Mouse (Mus musculus): ENCODE measurements at regions not wholly inside any gene's neighbourhood (a gene's known extent, or its start where the extent isn't known, plus 50 kb on each side); places are given as distances from the start of the nearest gene placed in this dataset.

GRCm38 (mm10) chr8:126849411-126850188 is 96.0 kb downstream of the Tomm20 start:
- H3K4me1 ChIP-seq (ENCODE audit: insufficient read depth, low read depth, low read length) = peaks cover 37% of the 10 kb centered on the region; the same call in 1 of the 2 replicates
- DNase-seq (ENCODE audit: low spot score) = peak; percentile 87

GRCm38 (mm10) chr8:126848369-126849105 is 97.1 kb downstream of the Tomm20 start:
- no peak for DNase-seq (ENCODE audit: low spot score)
- Histone ChIP-seq H3K27ac (ENCODE audit: low read length) (peak overlapping the region; percentile 75; the same call in 1 of the 2 replicates), H3K4me1 (ENCODE audit: insufficient read depth, low read depth, low read length) (peaks cover 40% of the 10 kb centered on the region; the same call in 1 of the 2 replicates), H3K27me3 (replicated peaks; ENCODE audit: insufficient read depth, low read length) (no peaks in the 10 kb centered on the region), H3K36me3 (ENCODE audit: insufficient read depth, low read length) (no peaks in the 10 kb centered on the region), H3K9ac (replicated peaks; ENCODE audit: low read depth) (no peak overlapping the region), H3K9me3 (ENCODE audit: low read length) (no peaks in the 10 kb centered on the region), H3K4me3 (ENCODE audit: low read depth, low read length) (no peak overlapping the region), H3K4me2 (replicated peaks; ENCODE audit: low read depth, low read length) (no peak overlapping the region)
- WGBS = 83% methylated on average over 13 of the region's 13 CpGs
- TF ChIP-seq CTCF (IDR thresholded peaks at IDR 0.05) (no peak), EP300 (IDR thresholded peaks at IDR 0.05) (no peak)
- no peak for ATAC-seq

More at GRCm38 (mm10) chr8:126849411-126850188, 96.0 kb downstream of the Tomm20 start:
- ATAC-seq = peak; percentile 80
- Histone ChIP-seq H3K27ac (ENCODE audit: low read length) (peak overlapping the region; percentile 75), H3K9me3 (ENCODE audit: low read length) (no peaks in the 10 kb centered on the region), H3K9ac (replicated peaks; ENCODE audit: low read depth) (no peak overlapping the region), H3K4me2 (replicated peaks; ENCODE audit: low read depth, low read length) (no peak overlapping the region), H3K27me3 (replicated peaks; ENCODE audit: insufficient read depth, low read length) (no peaks in the 10 kb centered on the region), H3K4me3 (ENCODE audit: low read depth, low read length) (no peak overlapping the region), H3K36me3 (ENCODE audit: insufficient read depth, low read length) (no peaks in the 10 kb centered on the region)
- WGBS = 26% methylated on average over 9 of the region's 9 CpGs
- peak; percentile 74; the same call in 1 of the 2 replicates for TF ChIP-seq EP300 (IDR thresholded peaks at IDR 0.05)
- TF ChIP-seq CTCF (IDR thresholded peaks at IDR 0.05) = peak; percentile 45

GRCm38 (mm10) chr8:126847664-126848353 is 97.8 kb downstream of the Tomm20 start:
- 37% methylated on average over 8 of the region's 8 CpGs for WGBS
- Histone ChIP-seq H3K9me3 (ENCODE audit: low read length) (no peaks in the 10 kb centered on the region), H3K36me3 (ENCODE audit: insufficient read depth, low read length) (no peaks in the 10 kb centered on the region), H3K27me3 (replicated peaks; ENCODE audit: insufficient read depth, low read length) (no peaks in the 10 kb centered on the region), H3K27ac (ENCODE audit: low read length) (peak overlapping the region; percentile 38; the same call in 1 of the 2 replicates), H3K4me2 (replicated peaks; ENCODE audit: low read depth, low read length) (no peak overlapping the region), H3K9ac (replicated peaks; ENCODE audit: low read depth) (no peak overlapping the region), H3K4me1 (ENCODE audit: insufficient read depth, low read depth, low read length) (peaks cover 40% of the 10 kb centered on the region; the same call in 1 of the 2 replicates), H3K4me3 (ENCODE audit: low read depth, low read length) (no peak overlapping the region)
- TF ChIP-seq CTCF (IDR thresholded peaks at IDR 0.05) = no peak
- peak; percentile 84 for TF ChIP-seq EP300 (IDR thresholded peaks at IDR 0.05)
- DNase-seq (ENCODE audit: low spot score) = peak; percentile 53
- peak; percentile 5; the same call in 1 of the 2 replicates for ATAC-seq

- Histone ChIP-seq H3K4me3 (ENCODE audit: low read depth, low read length) (no peak overlapping the region), H3K36me3 (ENCODE audit: insufficient read depth, low read length) (no peaks in the 10 kb centered on the region), H3K27ac (ENCODE audit: low read length) (peak overlapping the region; percentile 70; the same call in 1 of the 2 replicates), H3K9me3 (ENCODE audit: low read length) (no peaks in the 10 kb centered on the region), H3K4me2 (replicated peaks; ENCODE audit: low read depth, low read length) (no peak overlapping the region), H3K9ac (replicated peaks; ENCODE audit: low read depth) (no peak overlapping the region), H3K27me3 (replicated peaks; ENCODE audit: insufficient read depth, low read length) (no peaks in the 10 kb centered on the region), H3K4me1 (ENCODE audit: insufficient read depth, low read depth, low read length) (peaks cover 40% of the 10 kb centered on the region; the same call in 1 of the 2 replicates)
- 32% methylated on average over 3 of the region's 3 CpGs for WGBS
- DNase-seq (ENCODE audit: low spot score) (no peak), ATAC-seq (no peak)
- TF ChIP-seq EP300 (IDR thresholded peaks at IDR 0.05) (no peak), CTCF (IDR thresholded peaks at IDR 0.05) (no peak)
These were observed 99.5 kb downstream of the Tomm20 start for GRCm38 (mm10) chr8:126846188-126846565.

GRCm38 (mm10) chr8:126845530-126846187 is 100.0 kb downstream of the Tomm20 start:
- H3K9ac ChIP-seq (replicated peaks; ENCODE audit: low read depth) = no peak overlapping the region
- no peaks in the 10 kb centered on the region for H3K9me3 ChIP-seq (ENCODE audit: low read length)
- peak overlapping the region; percentile 70 for H3K27ac ChIP-seq (ENCODE audit: low read length)
- 66% methylated on average over 14 of the region's 14 CpGs for WGBS
- H3K36me3 ChIP-seq (ENCODE audit: insufficient read depth, low read length) = no peaks in the 10 kb centered on the region
- H3K4me1 ChIP-seq (ENCODE audit: insufficient read depth, low read depth, low read length) = peaks cover 40% of the 10 kb centered on the region; the same call in 1 of the 2 replicates
- no peak overlapping the region for H3K4me2 ChIP-seq (replicated peaks; ENCODE audit: low read depth, low read length)
- no peak for DNase-seq (ENCODE audit: low spot score)
- H3K27me3 ChIP-seq (replicated peaks; ENCODE audit: insufficient read depth, low read length) = no peaks in the 10 kb centered on the region
- no peak for ATAC-seq
- TF ChIP-seq CTCF (IDR thresholded peaks at IDR 0.05) (no peak), EP300 (IDR thresholded peaks at IDR 0.05) (no peak)
- H3K4me3 ChIP-seq (ENCODE audit: low read depth, low read length) = no peak overlapping the region
